Mouse (Mus musculus): ENCODE results near the gene Thap2.

Gene Thap2

DNA sequence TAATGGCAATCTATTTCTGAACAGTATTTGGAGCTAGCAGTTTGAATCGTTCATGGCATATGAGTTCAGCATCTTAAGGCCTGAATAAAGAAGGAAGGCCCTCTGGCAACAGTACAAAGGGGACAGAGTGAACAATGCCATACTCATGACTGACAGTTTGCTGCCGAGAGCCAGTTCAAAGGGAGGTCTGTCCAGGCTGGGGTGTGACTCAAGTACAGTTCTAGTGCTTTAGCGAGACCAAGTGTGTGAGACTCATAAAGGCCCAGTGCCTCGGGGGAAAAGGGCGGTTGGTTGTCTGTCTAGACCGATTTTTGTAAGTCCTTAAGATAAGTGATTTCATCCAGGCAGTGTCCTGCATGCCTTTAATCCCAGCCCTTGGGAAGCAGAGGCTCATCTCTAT is 29.7 kb downstream of the Thap2 start:
- no peak for DNase-seq

DNA sequence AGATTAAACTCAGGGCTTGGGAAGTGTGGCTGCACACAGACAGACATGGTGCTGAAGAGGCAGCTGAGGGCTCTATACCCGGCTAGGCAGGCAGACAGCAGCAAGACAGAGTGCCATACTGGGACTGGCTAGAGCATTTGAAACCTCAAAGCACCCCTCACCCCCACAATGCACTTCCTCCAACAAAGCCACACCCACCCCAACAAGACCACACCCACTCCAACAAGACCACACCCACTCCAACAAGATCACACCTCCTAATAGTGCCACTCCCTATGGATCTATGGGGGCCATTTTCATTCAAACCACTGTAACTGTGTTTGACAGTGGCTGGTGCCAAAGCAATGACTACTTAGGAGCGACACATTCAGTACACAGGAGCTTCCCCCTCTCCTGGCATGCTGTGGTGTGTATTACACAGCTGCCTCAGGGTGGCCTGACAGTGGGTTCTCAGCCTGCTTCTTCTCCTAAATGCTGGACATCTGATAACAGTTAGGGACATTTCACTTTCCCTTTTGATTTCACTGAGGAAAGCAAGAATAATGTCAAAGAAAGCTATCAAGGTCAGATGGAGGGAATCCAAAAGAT is 33.3 kb downstream of the Thap2 start:
- no peak for DNase-seq

- no peak for DNase-seq
These were observed 34.7 kb downstream of the Thap2 start for GRCm38 (mm10) chr10:115349509-115349908.

GRCm38 (mm10) chr10:115349029-115349428 is 35.2 kb downstream of the Thap2 start:
- DNase-seq, result no peak

- no peak for DNase-seq
These were observed 36.1 kb downstream of the Thap2 start for GRCm38 (mm10) chr10:115348131-115348530.

GRCm38 (mm10) chr10:115346444-115346843 is 37.8 kb downstream of the Thap2 start:
- no peak for DNase-seq

GRCm38 (mm10) chr10:115342771-115343425 is 41.3 kb downstream of the Thap2 start:
- DNase-seq, result no peak

DNA sequence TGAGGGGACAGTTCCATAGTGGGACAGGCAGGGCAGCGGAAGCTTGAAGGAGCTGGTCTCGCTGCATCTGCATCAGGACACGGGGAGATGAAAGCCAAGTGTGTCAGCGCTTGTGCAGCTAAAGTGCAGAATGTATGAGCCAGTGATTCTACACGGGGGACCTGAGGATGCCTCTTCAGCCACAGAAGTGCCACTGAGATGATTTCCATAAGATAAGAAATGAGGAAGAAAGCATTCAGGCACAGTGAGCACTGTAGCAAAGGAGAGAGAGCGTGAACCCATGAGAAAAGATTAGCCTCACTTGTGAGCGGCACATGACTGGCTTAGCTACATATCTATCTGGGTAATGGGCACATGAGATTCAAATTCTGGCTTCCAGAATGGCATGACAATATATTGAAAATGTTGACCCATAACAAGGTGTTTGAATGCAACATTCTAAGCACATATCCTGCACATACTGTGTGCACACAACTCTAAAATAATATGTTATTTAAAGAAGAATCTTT is 44.4 kb downstream of the Thap2 start:
- no peak for DNase-seq

DNA sequence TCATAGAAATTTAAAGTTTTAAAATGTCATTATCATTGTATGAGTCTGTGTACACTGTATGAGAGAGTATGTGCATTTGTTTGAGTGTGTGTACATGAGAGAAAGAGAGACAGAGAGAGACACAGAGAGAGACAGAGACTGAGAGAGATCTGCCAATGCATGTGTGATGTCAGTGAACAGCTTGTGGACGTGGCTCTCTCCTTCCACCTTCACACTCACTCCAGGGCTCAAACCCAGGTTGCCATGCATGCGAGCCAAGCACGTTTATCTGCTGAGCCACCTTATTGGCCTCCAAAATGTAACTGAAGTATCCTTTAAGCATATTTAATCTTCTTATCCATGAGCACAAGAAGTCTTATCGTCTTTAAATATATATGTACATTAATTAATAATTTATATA is 47.3 kb downstream of the Thap2 start:
- DNase-seq, result no peak

GRCm38 (mm10) chr10:115333528-115333927 is 50.7 kb downstream of the Thap2 start:
- DNase-seq, result no peak

- no peak for DNase-seq
These were observed 51.2 kb downstream of the Thap2 start for GRCm38 (mm10) chr10:115332997-115333396.

DNA sequence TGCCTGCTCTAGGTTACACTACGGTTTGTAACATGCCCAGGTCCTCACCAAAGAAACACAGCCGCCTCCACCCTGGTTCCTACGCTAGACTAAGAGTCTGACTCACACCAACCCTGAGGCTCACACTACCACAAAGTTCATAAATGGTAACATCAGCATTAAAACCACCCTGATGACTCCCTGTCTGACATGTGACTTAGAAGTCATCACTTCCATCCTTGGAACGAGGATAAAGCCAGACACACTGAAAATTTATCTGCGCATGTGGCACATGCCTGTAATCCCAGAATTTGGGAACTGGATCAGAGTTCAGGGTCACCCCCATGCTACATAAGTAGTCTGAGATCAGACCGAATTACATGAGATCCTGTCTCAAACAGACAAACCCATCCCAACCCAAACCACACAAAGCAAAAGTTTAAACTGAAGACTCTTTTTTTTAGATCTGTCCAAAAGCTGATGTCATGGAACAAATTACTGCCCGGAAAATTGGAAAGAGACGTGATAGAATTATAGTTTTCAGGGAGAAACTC is 51.8 kb downstream of the Thap2 start:
- no peak for DNase-seq

- no peak for DNase-seq
These were observed 55.2 kb downstream of the Thap2 start for GRCm38 (mm10) chr10:115329010-115329530.

DNA sequence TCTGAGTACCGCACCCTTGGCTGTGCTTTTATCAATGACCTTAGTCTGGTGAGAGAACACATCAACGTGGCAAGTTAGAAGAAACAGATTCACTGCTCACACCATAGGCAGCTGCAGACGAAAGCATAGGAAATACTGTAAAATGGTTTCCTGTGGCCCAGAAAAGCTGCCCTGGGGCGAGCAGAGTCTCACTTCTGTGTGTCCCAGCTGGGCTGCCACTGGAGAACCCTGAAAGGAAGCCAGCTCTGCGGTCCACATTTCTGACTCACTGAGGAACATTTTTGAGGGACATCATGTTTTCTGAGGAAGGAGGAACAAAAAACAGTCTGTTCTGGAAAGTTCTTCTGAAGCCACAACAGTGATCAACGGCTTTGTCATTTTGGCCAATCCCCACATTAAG is 55.7 kb downstream of the Thap2 start:
- DNase-seq, result no peak

DNA sequence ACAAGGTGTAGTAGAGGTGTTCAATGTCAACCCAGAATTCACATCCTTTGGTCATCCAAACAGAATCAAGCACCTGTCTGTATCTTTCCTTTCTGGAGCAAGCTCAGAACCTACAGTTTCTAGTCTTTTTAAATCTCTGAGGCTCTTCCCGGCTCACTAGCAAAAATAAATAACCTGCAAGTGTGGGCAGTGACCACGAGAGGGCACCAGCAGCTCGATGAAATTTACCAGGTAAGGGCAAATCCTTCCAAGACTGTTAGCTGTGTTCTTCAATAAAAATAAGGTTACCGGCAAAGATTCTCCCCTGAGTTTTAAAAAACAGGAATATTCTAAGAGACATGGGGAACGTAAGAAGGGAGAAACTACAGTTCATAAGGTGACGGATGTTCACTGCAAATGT is 60.9 kb downstream of the Thap2 start:
- DNase-seq, result peak; percentile 73 to 83

GRCm38 (mm10) chr10:115321317-115322035 is 62.8 kb downstream of the Thap2 start:
- DNase-seq, result no peak
